Mouse (Mus musculus) right cerebral cortex, postnatal 14 days (tissue): ENCODE results near the gene Garnl3.
"Not testable (repeated sequence)": the region's sequence is repeated elsewhere in the genome, so short reads cannot be mapped to it uniquely, and the experiment has no call there.

Experiments used
- DNase-seq: peaks from one replicate; pipeline ENCODE4 v3.0.0; 2022

Garnl3 gene

DNA sequence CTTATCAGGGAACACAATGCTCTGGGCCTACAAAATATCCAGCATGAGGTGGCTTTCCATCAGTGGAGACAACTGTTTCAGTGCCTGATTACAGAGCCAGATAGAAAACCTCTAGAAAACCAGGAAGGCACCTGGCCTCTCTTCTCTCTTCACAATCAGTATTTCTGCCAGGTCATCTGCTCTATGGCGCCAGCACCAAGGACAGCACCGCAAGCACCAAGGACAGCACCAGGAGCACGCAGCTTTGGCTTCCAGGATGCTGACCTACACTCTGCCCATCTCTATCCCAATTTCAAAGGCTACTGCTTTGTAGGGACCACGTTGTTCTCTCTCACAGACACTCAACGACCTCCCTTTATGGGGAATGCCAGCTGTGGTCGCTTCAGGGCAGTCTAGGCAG lies 113.4 kb downstream of the Garnl3 start:
- DNase-seq = no peak

DNA sequence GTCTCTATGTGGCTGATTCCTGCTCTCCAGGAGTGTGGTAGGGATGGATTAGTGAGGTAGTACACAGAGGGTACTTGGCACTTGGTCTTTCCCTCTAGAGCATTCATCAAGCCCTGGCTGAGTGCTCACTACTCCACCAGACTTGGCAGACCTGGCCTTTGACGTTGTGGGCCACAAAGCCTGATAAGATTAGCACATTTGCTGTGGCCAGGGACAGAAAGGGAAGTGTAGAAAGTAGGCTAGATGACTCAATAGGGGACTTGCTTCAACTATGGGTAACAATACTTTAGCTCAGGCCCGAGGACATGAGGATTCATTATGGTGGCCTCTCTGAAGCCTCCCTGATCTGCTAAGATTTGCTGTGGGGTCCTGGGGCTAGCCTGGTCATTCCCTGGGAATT lies 114.3 kb downstream of the Garnl3 start:
- no peak for DNase-seq

DNA sequence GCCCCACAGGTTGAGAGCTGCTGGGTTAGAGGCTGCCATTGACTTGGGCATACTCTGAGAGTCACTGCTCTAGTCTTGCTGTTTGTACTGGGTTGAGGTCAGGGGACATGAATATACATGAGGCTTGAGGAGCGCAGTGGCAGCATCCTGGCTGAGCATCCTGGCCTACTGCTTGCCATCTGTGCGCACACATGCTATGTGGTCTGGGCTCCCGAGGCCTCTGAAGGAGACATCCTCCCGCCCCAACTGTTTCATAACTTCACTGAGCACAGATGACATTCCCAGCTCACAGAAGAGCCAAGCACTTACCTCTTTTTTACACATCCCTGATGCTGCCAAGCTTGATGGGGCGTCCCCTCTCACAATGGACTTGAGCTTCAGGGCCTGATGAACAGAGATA lies 116.6 kb downstream of the Garnl3 start:
- DNase-seq = no peak

DNA sequence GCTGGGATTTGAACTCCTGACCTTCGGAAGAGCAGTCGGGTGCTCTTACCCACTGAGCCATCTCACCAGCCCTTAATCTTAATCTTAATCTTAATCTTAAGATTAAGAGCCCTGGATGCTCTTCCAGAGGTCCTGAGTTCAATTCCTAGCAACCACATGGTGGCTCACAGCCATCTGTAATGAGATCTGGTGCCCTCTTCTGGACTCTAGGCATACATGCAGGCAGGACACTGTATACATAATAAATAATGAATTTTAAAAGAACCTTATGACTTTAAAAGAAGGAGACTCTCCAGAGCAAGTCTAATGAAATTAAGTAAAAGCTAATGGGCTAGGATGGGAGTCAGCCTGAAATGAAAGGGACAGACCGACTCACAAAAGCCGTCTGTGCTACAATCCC lies 122.4 kb downstream of the Garnl3 start:
- not testable (repeated sequence) for DNase-seq

DNA sequence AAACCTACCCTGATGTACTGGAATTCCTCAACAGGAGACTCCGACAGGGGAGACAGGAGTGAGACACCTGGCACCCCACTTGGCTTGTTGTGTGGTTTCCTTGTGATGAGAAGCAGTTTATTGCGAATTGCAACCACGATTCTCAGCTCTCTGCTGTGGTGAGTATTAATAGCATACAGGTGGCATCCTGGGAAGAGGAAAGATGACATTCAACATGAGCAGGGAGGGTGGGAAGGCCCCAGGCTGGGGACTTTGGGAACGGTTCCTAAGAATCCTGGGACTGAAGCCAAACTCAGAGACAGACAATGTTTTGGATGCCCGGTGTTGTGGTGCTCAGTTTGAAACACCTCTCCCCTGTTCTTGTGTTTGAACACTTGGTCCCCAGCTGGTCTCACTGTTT lies 126.4 kb downstream of the Garnl3 start:
- DNase-seq = no peak

DNA sequence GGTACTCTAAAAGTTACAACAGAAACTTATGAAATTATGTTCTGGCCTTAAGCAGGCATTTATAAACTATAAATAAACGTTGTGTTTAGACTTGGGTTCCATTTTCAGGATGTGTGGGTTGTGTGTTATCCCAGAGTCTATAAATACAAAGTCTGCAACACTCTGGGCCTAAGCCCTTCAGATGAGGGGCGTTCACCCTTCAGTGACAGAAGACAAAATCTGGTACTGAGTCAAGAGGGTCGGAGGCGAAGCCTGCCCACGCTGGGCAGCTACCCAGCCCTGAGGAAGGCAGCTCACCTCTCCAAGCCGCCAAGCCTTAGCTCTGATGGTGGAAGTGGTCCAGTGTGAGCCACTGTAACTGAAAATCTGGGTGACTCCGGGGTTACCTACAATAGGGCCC lies 129.3 kb downstream of the Garnl3 start:
- no peak for DNase-seq

DNA sequence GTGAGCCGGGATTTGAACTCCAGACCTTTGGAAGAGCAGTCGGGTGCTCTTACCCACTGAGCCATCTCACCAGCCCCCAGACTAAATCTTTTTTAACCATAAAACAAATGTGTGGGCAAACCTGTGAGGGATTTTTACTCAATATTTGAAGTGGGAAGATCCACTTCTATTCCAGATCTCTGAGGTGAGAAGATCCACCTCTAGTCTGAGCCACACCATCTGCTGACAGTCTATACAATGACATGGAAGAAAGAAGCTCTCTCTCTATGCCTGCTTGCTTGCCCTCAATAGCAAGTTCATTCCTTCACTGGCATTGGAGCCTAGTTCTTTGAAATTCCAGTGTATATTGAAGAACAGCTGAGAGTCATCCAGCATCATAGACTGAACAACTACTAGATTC lies 131.7 kb downstream of the Garnl3 start:
- DNase-seq = no peak

DNA sequence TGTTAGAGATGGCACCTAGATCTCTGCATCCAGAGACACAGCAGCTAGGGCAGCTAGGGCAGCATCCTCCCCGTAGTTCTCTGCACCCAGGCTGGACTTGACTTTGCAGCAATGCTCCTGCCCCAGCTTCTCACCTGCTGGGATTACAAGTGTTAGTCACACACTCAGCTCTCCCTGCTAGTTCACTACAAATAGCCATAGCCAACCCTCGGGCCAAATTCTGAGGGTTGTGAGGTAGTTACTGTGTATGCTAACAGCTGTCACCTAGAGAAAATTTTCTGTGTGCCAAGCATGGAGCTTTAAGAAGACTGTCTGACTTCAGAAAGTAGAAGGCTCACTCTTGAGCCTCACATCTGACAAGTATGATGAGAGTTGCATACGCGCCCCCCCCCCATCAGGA lies 133.7 kb downstream of the Garnl3 start:
- no peak for DNase-seq

DNA sequence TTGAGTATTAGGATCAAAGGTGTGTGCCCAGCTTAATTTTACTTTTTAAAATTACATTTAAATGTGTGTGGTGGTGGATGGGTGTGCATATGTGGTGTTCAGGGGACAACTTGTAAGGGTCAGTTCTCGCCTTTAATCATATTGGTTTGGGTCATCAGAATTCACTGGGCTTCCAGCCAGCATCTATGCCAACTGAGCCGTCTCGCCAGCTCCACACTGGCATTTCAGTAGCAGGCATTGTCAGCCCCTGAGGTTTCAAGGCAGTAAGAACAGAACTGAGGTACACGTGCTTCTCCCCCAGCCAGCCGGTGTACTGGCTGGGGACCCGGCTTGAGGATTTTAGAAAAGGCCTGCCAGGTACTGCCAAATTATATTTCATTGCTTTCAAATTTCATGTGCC lies 134.4 kb downstream of the Garnl3 start:
- no peak for DNase-seq

DNA sequence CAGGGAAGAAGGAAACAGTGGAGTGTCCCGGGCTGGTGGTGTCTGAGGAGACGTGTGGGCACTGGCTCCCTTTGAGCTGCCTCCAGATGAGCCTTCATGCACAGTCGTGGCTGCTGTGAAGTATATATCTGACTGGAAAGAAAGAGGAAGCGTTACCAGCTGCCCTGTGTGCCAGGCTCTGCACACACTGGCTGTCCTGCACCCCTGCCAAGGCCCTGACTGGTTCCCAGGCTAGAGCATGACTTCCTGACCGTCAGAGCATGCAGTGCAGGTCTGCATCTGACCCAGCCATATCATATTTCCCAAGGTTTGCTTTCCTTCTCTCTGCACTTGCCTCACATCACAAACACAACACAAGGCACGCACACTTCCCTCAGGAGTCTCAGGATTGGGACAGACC lies 139.3 kb downstream of the Garnl3 start:
- DNase-seq = no peak

DNA sequence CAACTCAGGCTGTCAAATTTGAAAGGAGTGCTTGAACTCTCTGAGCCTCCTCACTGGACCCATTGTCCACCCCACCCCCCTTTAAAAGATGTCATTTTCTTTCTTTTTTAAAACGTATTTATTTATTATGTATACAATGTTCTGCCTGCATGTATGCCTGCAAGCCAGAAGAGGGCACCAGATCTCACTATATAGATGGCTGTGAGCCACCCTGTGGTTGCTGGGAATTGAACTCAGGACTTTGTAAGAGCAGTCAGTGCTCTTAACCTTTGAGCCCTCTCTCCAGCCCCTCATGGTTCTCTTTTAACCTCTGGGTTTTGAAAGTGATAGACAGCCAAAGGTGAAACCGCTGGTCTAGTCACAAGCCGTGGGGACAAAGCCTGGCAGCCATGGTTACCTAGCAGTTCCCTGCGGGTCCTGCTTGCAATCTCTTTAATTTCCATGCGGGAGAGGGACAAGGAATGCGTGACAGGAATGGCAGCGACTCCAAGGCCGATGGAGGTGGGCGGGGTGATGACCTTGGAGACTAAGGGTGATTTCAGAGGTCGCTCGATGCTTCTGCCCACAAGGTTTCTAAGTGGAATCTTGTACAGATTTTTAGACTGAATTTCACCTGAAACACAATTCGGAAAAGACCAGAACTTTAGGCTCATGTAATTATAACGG lies 141.2 kb downstream of the Garnl3 start:
- no peak for DNase-seq

DNA sequence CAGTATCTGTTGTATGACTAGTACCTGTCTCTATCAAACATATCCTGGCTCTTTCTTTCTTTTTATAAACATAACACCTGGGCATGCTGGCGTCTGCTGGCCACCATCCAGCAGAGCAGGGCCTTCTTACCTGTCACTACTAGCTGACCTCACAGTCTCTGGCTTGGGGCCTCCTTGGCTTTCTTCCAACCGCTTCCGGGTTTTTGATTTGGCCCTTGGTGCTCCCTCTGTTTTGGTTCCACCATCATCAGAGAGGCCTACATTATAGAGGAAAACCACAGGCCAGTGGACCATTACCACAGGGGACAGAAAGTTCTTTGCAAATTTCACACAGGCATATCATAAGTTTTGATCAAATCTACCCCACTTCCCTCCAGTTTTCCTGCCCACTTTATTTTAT lies 142.1 kb downstream of the Garnl3 start:
- no peak for DNase-seq

DNA sequence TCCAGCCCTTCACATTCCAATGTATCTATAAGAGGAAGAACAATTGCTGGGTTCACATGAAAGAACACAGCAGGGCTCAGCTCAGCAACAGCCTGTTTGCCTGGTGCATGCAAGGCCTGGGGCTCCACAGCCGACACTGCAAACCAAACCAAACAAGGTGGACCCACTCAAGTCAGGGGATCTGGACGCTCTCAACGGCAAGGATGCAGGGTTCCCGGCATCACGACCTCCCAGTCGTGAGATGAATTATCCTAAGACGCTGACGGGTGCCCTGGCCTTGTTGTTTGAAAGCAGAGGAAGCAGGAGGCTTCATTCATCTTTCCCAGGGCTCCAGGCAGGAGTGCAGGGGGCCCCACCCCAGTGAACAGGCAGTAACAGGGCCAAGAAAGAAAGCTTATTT lies 145.6 kb downstream of the Garnl3 start:
- DNase-seq = no peak

DNA sequence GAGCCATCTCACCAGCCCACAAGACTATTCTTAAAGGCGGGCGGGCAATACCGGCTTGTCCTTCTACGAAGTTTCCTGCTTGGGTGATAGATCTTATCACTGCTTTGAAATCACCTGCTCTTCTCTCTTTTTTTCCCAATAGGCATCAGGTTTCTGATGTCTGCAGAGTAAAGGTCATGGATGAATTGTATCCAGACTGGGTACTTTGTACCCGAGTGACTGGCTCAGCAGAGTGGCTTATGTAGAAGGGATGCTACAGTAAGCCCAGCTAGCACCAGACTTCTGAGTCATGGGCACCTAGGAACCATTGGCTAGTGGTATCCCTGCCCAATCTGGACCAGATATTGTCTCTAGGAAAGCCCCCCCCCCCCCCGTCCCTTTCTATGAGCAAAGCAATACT lies 147.8 kb downstream of the Garnl3 start:
- no peak for DNase-seq

DNA sequence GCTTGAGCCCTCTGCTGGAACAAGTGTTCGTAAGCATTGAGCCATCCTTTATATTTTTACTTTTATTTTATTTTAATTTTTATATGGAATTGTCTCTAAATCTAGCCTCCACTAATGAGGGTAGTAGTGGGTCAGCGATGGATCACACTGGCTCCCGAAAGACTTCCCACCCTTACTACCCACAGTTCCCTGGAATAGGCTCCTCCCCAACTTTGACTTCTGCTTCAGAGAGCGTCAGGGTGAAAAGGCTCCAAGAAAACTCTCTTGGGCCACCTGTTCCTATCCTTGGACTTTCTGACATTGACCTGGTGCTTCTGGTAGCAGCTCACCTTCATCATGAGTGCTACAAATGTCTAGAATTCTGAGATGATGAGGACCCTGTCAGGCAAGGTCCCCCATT lies 148.8 kb downstream of the Garnl3 start:
- DNase-seq = no peak

DNA sequence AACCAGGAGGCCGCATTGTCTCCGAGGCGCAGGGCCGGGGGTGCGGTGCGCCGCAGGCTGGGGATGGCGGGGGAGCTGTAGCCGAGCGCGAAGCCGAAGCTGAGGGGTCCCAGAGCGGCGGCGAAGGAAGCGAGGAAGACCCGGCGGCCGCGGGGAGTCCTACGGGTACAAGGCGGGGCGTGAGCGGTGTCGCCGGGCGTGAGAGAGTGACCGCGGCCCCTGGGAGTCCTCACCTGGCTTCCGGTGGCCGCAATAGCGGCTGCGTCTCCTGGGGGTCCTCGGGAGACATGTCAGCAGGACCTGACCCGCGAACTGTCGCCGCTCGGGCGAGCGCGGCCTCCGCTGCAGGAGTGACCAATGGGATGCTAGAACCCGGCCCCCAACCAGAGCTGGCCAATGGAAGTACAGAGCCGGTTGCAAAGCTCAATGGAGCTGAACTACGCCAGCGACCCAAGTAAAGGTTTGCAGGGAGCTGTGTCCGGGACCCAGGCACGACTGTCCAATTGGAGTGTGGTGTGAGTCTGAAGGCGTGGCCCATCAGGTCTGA lies 149.7 kb downstream of the Garnl3 start, which contains the start of gene Slc2a8:
TSS of gene Slc2a8 (minus strand) at position 359 of the 547 bp plus-strand sequence.
- peak; percentile 85 for DNase-seq

DNA sequence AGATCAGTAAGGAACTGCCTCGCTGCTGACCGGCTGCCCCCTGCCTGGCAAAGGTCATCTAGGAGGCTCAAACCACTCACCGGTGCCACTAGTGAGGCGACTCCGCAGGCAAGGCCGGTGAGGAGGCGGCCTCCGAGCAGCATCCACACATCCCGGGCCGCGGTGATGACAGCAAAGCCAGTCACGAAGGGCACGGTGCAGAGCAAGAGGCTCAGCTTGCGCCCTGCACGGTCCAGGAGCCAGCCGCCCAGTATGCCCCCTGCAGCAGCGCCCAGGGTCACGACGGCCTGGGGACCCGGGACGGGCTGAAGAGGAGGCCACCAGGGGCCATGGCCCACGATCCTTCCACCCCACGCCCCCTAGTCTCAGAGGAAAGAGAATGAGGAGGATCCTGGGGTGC lies 150.2 kb downstream of the Garnl3 start:
- DNase-seq = no peak

DNA sequence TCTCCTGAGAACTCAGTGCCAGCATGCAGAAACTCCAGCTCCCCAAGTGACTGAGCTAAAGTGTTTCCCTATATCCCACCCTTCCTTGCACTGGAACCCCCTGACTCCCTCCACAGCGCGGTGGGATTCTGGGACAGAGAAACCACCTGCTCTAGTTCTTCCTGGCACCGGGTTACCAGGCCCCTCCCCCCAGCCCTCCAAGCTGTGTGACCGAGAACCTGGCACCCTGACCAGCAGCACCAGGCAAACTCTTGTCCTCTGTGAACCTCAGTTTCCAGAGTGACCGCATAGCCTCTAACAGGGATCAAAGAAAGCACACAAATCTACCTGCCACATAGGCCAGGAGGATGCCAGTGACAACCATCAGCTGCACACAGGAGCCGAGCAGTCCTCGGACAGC lies 151.8 kb downstream of the Garnl3 start:
- DNase-seq = no peak

DNA sequence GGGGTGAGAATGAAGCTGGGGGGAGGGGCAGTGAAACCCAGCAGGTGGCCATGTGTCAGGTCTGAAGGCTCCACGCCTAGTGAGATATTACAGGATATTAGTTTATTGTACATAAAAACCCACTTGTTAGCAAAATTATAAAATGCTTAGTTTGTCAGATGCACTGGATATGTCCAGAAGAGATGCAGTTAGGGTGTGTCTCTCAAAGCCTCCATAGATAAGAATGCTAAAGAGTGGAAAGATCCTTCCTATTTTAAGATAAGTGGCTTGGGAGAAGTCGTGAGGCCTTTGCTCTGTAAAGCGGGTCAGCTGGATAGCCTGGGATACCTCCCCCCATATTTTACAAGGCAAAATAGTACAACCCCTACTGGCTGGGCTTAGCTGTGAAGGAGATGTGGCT lies 152.8 kb downstream of the Garnl3 start:
- DNase-seq = no peak

DNA sequence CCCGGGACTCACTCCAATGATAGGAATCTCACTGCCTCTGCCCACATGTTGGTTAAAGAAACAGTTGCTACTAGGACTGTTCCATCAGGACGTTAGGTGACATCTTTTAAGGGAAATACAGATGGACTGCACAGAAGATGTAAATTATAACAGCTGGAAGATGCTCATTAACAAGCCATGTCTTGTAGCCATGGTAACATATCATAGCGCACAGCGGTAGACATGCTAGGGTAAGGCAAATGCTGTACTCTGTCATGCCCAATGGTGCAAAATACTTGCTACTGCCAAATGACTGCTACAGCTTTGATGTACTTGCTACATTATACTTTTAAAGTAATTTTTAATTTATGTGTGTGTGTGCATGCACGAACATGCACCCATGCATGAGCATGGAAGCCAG lies 154.3 kb downstream of the Garnl3 start:
- no peak for DNase-seq

DNA sequence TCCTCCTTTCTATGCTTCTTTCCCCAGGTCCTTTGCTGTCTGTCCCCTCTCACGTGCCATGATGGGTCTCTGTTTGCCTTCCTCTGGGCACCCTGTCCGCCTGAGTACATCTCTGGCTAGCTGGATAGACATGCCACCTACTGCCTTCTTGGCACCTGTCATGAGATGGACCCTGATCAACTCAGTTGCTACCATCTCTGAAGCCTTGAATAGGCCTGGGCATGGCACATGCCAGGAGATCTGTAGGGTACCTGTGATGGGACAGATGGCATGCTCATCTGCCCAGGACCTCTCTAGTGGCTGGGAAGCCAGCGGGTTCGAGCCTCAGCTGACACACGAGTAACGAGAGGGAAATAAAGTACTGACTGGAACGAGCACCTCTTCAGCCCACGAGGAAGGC lies 157.2 kb downstream of the Garnl3 start:
- no peak for DNase-seq

DNA sequence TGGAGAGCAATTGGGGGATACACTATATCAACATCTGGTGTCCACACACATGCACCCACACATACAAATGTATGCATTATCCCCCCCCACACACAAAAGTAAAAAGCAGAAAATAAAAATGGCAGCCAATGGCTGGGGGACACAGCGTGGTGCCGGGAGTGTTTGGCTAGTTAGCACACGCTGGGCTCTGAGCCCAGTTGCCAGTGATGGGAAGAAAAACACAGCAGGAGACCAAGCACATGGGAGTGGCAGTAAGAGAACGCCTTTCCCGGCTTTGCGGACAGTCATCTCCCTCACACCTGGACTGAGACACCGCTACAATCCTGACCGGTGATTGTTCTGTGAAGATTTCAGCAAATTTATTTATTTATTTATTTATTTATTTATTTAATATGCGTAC lies 160.2 kb downstream of the Garnl3 start:
- no peak for DNase-seq

DNA sequence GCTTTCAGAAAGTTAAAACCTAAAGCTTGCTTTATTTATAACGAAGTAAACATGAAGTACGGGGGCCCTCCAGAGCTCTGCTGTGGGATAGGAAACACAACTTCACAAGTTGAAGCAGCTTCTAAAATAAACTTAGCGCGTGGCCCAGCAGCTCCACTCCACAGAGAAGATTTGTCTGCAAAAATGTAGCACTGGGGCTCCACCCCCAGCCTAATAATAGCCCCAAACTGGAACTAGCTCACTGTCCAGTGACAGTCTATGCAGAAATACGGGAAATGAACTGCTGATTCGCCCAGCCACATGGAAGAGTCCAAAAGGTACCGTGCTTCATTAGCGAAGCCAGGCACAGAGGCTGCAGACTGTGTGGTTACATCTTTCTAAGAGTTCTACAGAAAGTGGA lies 162.1 kb downstream of the Garnl3 start:
- DNase-seq = no peak

DNA sequence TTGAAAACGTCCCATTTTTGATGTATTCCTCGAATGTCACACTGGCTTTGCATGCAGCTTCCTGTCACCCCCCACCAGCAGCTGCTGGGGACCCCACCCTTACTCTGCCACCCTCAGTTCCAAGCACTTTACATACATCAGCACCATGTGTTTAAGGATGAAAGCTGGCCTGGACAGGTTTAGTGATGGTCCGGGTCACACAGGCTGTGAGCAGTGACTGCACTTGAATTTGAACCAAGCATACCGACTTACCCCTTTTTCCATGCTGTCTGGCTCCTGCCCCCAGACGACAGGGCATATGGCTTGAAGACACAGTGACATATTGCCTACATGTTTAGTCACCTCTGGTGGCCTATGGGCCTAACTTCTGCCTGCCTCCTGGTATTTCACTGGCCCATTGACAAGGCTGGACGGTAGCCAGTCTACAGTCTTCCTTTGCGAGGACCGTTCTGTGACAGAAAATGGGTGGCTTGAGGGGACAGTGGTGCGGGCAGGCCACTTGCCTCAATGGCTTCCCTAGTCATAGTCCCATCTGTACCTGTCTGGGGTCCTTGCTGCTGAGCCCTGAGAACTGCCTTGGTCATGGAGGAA lies 163.3 kb downstream of the Garnl3 start:
- DNase-seq = no peak
